11 mouse cellular contexts compared by ENCODE assay signal in the genomic region with DNA sequence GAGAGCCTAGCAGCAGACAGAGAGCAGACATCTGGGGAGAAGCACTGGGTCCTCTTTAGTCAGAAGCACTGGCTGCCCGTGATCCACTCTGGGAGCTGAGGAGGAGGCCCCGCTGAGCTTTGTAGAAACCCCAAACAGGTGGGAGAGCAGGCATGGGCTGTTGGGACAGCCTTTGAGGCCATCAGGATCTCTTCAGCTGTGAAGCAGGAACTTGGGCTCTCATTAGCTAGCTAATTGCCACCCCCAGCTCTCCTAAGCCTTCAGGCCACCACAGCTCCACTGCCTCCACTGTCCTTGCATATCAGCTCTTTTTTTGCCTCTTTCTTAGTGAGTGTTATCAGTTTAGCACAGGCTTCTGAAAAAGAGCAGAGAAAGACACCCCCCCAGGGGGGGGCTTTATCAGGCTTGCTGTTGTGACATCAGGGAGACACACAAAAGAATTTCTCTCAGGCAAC. TPM values are rescaled to one million over a fixed set of nuclear protein-coding genes. Genes with fewer than 3 reads are reported as not detected.
DNase-seq lines count a peak whose midpoint lies in the region; ATAC-seq and TF ChIP-seq lines count a peak whose summit lies in the region.
"Had no signal": no experiment of that assay in that cellular context is flagged by ENCODE, and none has a peak within 500 bp of the region (broad histone marks: within the 10 kb centered on the region; RNA-seq: fewer than 3 reads in every experiment).

No protein-coding gene starts in this region.

- 0 out of 2 replicates have a peak overlapping the region, but pooled peaks have one; percentile 14 for H3K4me3 ChIP-seq in heart, embryonic 12.5 days
- no peak overlapping the region for H3K4me3 ChIP-seq in stomach, embryonic 15.5 days (replicated peaks)
- H3K4me3 ChIP-seq in stomach, postnatal 0 days (ENCODE audit: low read depth, low read length) = no peak overlapping the region
- H3K4me3 ChIP-seq: heart, embryonic 15.5 days had no signal

- TF ChIP-seq CTCF in stomach, postnatal 0 days (IDR thresholded peaks at IDR 0.05; ENCODE audit: low read depth) = no peak

- TF ChIP-seq EP300 in stomach, postnatal 0 days (optimal IDR thresholded peaks at IDR 0.05) = no peak

- intact Hi-C loops in heart, postnatal 14 days (cut with DNase I) = no loop called here

- H3K27ac ChIP-seq in heart, embryonic 12.5 days (ENCODE audit: poor library complexity, severe bottlenecking) = peak overlapping the region; percentile 84
- no peak overlapping the region for H3K27ac ChIP-seq in stomach, embryonic 15.5 days
- no peak overlapping the region for H3K27ac ChIP-seq in stomach, postnatal 0 days (replicated peaks)
- H3K27ac ChIP-seq: heart, embryonic 15.5 days had no signal

- H3K36me3 ChIP-seq in heart, embryonic 12.5 days = no peaks in the 10 kb centered on the region
- no peaks in the 10 kb centered on the region for H3K36me3 ChIP-seq in stomach, embryonic 15.5 days
- H3K36me3 ChIP-seq in stomach, postnatal 0 days (ENCODE audit: control insufficient read depth, insufficient read depth, low read length) = no peaks in the 10 kb centered on the region
- H3K36me3 ChIP-seq: heart, embryonic 15.5 days had no signal

- no peaks in the 10 kb centered on the region for H3K9me3 ChIP-seq in heart, embryonic 12.5 days (replicated peaks)
- no peaks in the 10 kb centered on the region for H3K9me3 ChIP-seq in stomach, embryonic 15.5 days
- H3K9me3 ChIP-seq in stomach, postnatal 0 days (ENCODE audit: control insufficient read depth, low read length) = no peaks in the 10 kb centered on the region
- H3K9me3 ChIP-seq: heart, embryonic 15.5 days had no signal

- peak overlapping the region; percentile 21; the same call in 1 of the 2 replicates for H3K4me2 ChIP-seq in heart, embryonic 12.5 days
- no peak overlapping the region for H3K4me2 ChIP-seq in stomach, embryonic 15.5 days
- no peak overlapping the region for H3K4me2 ChIP-seq in stomach, postnatal 0 days (replicated peaks; ENCODE audit: low read depth)
- H3K4me2 ChIP-seq: heart, embryonic 15.5 days had no signal

- peak; percentile 94 for ATAC-seq in heart, embryonic 12.5 days (ENCODE audit: insufficient number of reproducible peaks, low FRiP score)
- peak; percentile 71 for ATAC-seq in stomach, embryonic 15.5 days (ENCODE audit: insufficient read depth, low FRiP score, low read depth)
- ATAC-seq in stomach, postnatal 0 days (ENCODE audit: low FRiP score, low TSS enrichment) = no peak

- peaks cover 17% of the 10 kb centered on the region for H3K4me1 ChIP-seq in heart, embryonic 12.5 days (replicated peaks)
- no peaks in the 10 kb centered on the region for H3K4me1 ChIP-seq in stomach, embryonic 15.5 days
- no peaks in the 10 kb centered on the region for H3K4me1 ChIP-seq in stomach, postnatal 0 days (replicated peaks; ENCODE audit: control insufficient read depth, insufficient read depth)
- H3K4me1 ChIP-seq: heart, embryonic 15.5 days had no signal

- 43% methylated on average over 2 of the region's 2 CpGs for WGBS in heart, embryonic 12.5 days
- WGBS in stomach, embryonic 15.5 days = 61% methylated on average over 2 of the region's 2 CpGs
- WGBS in stomach, postnatal 0 days = 46% methylated on average over 2 of the region's 2 CpGs

- no peak for DNase-seq in heart, postnatal 14 days
- DNase-seq in stomach, postnatal 0 days (ENCODE audit: low spot score) = no peak
- peak; percentile 87 for DNase-seq in liver
- DNase-seq in adrenal gland, adult 18-20 months (ENCODE audit: low spot score in 2 of 2) = no peak
- DNase-seq in thymus, postnatal 4 days = no peak
- no peak for DNase-seq in T-cell, adult 2 months (ENCODE audit: low spot score)
- DNase-seq: layer of hippocampus, postnatal 36 days; lung, adult 18-20 months had no signal

- H3K9ac ChIP-seq in heart, embryonic 12.5 days = peak overlapping the region; percentile 45
- H3K9ac ChIP-seq in stomach, embryonic 15.5 days = no peak overlapping the region
- H3K9ac ChIP-seq in stomach, postnatal 0 days (ENCODE audit: low read length) = no peak overlapping the region
- H3K9ac ChIP-seq: heart, embryonic 15.5 days had no signal

- H3K27me3 ChIP-seq in heart, embryonic 12.5 days (replicated peaks) = no peaks in the 10 kb centered on the region
- no peaks in the 10 kb centered on the region for H3K27me3 ChIP-seq in stomach, embryonic 15.5 days (replicated peaks)
- H3K27me3 ChIP-seq in stomach, postnatal 0 days (ENCODE audit: control insufficient read depth, insufficient read depth, low read length) = no peaks in the 10 kb centered on the region
- H3K27me3 ChIP-seq: heart, embryonic 15.5 days had no signal

RNA-seq across cellular contexts. Expression of a gene that starts 11.5 kb away (rescaled TPM):
- 530 and 545 TPM in 2 replicates for polyA plus RNA-seq in heart, embryonic 12.5 days (2016; fragmentation: Nextera tagmentation; extraction: Ambion mirVana)
- 100 to 1,000 TPM; 228 to 255 TPM for total RNA-seq in heart, postnatal 14 days (2021)
- 705 and 736 TPM in 2 replicates for polyA plus RNA-seq in stomach, embryonic 15.5 days (2015; fragmentation: Nextera tagmentation; extraction: Ambion mirVana)
- 388 and 401 TPM in 2 replicates for polyA plus RNA-seq in stomach, postnatal 0 days (2015; fragmentation: Nextera tagmentation; extraction: Ambion mirVana)
- 100 to 1,000 TPM; 317 to 377 TPM for total RNA-seq in adrenal gland, adult 18-20 months (2021)

RNA-seq across cellular contexts. Expression of a gene that starts 26.8 kb away (rescaled TPM):
- polyA plus RNA-seq in heart, embryonic 12.5 days (2016; fragmentation: Nextera tagmentation; extraction: Ambion mirVana) = 2.5 and 2.9 TPM in 2 replicates
- 1 to 10 TPM in 1 of 2 experiments, under 1 TPM in 1; 0.22 to 1.1 TPM for total RNA-seq in heart, postnatal 14 days (2021)
- polyA plus RNA-seq in stomach, embryonic 15.5 days (2015; fragmentation: Nextera tagmentation; extraction: Ambion mirVana) = 6.0 and 6.4 TPM in 2 replicates
- 1.7 and 2.0 TPM in 2 replicates for polyA plus RNA-seq in stomach, postnatal 0 days (2015; fragmentation: Nextera tagmentation; extraction: Ambion mirVana)
- total RNA-seq in adrenal gland, adult 18-20 months (2021) = 1 to 10 TPM; 2.6 to 3.0 TPM

RNA-seq across cellular contexts. Expression of a gene that starts 47.7 kb away (rescaled TPM):
- polyA plus RNA-seq in heart, embryonic 12.5 days (2016; fragmentation: Nextera tagmentation; extraction: Ambion mirVana) = 54.4 and 58.9 TPM in 2 replicates
- 10 to 100 TPM; 30.2 to 32.0 TPM for total RNA-seq in heart, postnatal 14 days (2021)
- polyA plus RNA-seq in stomach, embryonic 15.5 days (2015; fragmentation: Nextera tagmentation; extraction: Ambion mirVana) = 96.3 and 98.2 TPM in 2 replicates
- 59.2 and 60.3 TPM in 2 replicates for polyA plus RNA-seq in stomach, postnatal 0 days (2015; fragmentation: Nextera tagmentation; extraction: Ambion mirVana)
- total RNA-seq in adrenal gland, adult 18-20 months (2021) = 10 to 100 TPM; 29.2 to 29.5 TPM

RNA-seq across cellular contexts. Expression of a gene that starts 48.8 kb away (rescaled TPM):
- 1.2 and 1.5 TPM in 2 replicates for polyA plus RNA-seq in heart, embryonic 12.5 days (2016; fragmentation: Nextera tagmentation; extraction: Ambion mirVana)
- total RNA-seq in heart, postnatal 14 days (2021) = not detected
- 2.7 and 2.9 TPM in 2 replicates for polyA plus RNA-seq in stomach, embryonic 15.5 days (2015; fragmentation: Nextera tagmentation; extraction: Ambion mirVana)
- polyA plus RNA-seq in stomach, postnatal 0 days (2015; fragmentation: Nextera tagmentation; extraction: Ambion mirVana) = 4.2 and 5.8 TPM in 2 replicates
- total RNA-seq in adrenal gland, adult 18-20 months (2021) = not detected
- total RNA-seq: layer of hippocampus, postnatal 36 days had no signal
